7 mouse cellular contexts compared by ENCODE assay signal in the genomic region with DNA sequence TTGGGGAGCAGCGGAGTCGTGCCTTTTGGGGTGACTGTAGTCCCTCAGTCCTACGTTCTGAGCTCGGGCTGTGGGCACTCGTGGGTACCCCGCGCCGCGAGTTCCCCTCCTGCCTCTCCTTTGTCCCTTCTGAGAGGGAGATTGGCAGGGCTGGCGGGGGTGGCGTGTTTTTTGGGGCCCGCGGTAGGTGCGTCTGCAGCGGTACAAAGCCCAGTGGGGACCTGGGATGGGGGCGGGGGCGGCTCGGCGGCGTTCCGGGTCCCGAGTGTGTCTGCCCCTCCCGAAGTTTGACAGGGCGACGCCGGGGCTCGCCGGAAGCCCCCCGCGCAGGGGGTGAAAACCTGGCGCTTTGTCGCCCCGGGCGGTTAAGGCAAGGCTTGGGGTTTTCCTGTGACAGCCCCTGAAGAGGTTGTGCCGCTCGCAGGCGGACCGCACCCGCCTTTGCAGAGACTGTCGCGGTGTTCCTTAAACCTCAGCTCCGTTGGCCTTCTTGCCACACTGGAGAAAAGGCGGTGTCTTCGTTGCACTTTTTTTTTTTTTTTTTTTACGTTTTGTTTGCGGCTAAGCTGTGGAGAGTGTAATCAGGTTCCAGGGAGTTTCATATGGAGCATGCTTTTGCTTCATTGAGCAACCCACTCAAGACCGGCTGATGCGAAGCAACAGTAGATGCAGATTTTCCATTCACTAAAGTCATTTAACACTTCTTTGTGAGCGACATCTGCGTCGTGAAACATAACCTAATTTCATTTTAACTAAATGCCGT. TPM values are rescaled to one million over a fixed set of nuclear protein-coding genes. Genes with fewer than 3 reads are reported as not detected.
DNase-seq lines count a peak whose midpoint lies in the region; ATAC-seq and TF ChIP-seq lines count a peak whose summit lies in the region.

No protein-coding gene starts in this region.

- no peaks in the 10 kb centered on the region for H3K36me3 ChIP-seq in forebrain, postnatal 0 days (ENCODE audit: insufficient read depth)
- H3K36me3 ChIP-seq in hindbrain, embryonic 13.5 days: no peaks in the 10 kb centered on the region
- no peaks in the 10 kb centered on the region for H3K36me3 ChIP-seq in limb, embryonic 11.5 days (ENCODE audit: control insufficient read depth, insufficient read depth, low read length)
- no peaks in the 10 kb centered on the region for H3K36me3 ChIP-seq in midbrain, embryonic 11.5 days (ENCODE audit: control insufficient read depth, insufficient read depth, low read length)

- ATAC-seq in forebrain, postnatal 0 days: peak; percentile 44
- peak; percentile 76 for ATAC-seq in hindbrain, embryonic 13.5 days (ENCODE audit: low FRiP score)
- peak; percentile 44 for ATAC-seq in limb, embryonic 11.5 days (ENCODE audit: insufficient number of reproducible peaks, low FRiP score, low TSS enrichment, low read depth)
- ATAC-seq in midbrain, embryonic 11.5 days (ENCODE audit: low FRiP score): peak; percentile 23

- TF ChIP-seq CTCF in forebrain, postnatal 0 days (IDR thresholded peaks at IDR 0.05; ENCODE audit: low read depth): no peak

- peak overlapping the region; percentile 94 for H3K9ac ChIP-seq in forebrain, postnatal 0 days
- H3K9ac ChIP-seq in hindbrain, embryonic 13.5 days: peak overlapping the region; percentile 98
- H3K9ac ChIP-seq in limb, embryonic 11.5 days (ENCODE audit: low read length): peak overlapping the region; percentile 90
- peak overlapping the region; percentile 91 for H3K9ac ChIP-seq in midbrain, embryonic 11.5 days (ENCODE audit: low read length)

- H3K4me2 ChIP-seq in forebrain, postnatal 0 days (ENCODE audit: low read depth): peak overlapping the region; percentile 67
- peak overlapping the region; percentile 65 for H3K4me2 ChIP-seq in hindbrain, embryonic 13.5 days
- H3K4me2 ChIP-seq in limb, embryonic 11.5 days (ENCODE audit: low read depth, severe bottlenecking): peak overlapping the region; percentile 77
- peak overlapping the region; percentile 69 for H3K4me2 ChIP-seq in midbrain, embryonic 11.5 days

- no peaks in the 10 kb centered on the region for H3K27me3 ChIP-seq in forebrain, postnatal 0 days (ENCODE audit: insufficient read depth, low read length)
- no peaks in the 10 kb centered on the region for H3K27me3 ChIP-seq in hindbrain, embryonic 13.5 days
- H3K27me3 ChIP-seq in limb, embryonic 11.5 days (ENCODE audit: control insufficient read depth, insufficient read depth, low read length): no peaks in the 10 kb centered on the region
- no peaks in the 10 kb centered on the region for H3K27me3 ChIP-seq in midbrain, embryonic 11.5 days (ENCODE audit: control insufficient read depth, insufficient read depth, low read length)

- H3K4me3 ChIP-seq in forebrain, postnatal 0 days (ENCODE audit: low read depth, low read length): peak overlapping the region; percentile 92
- H3K4me3 ChIP-seq in hindbrain, embryonic 13.5 days: peak overlapping the region; percentile 97
- peak overlapping the region; percentile 97 for H3K4me3 ChIP-seq in limb, embryonic 11.5 days (ENCODE audit: low read depth, low read length)
- H3K4me3 ChIP-seq in midbrain, embryonic 11.5 days (ENCODE audit: low read depth, low read length): peak overlapping the region; percentile 90

- peak overlapping the region; percentile 94 for H3K27ac ChIP-seq in forebrain, postnatal 0 days (ENCODE audit: low read depth, low read length)
- peak overlapping the region; percentile 95 for H3K27ac ChIP-seq in hindbrain, embryonic 13.5 days
- peak overlapping the region; percentile 77 for H3K27ac ChIP-seq in limb, embryonic 11.5 days (replicated peaks; ENCODE audit: low read depth, low read length)
- peak overlapping the region; percentile 85 for H3K27ac ChIP-seq in midbrain, embryonic 11.5 days (ENCODE audit: low read depth, low read length)

- peak; percentile 61 for DNase-seq in NIH3T3 (ENCODE audit: low read depth)
- DNase-seq in cerebellum, adult 11 months: peak; percentile 63
- DNase-seq in forebrain, postnatal 0 days: peak; percentile 59
- DNase-seq in limb, embryonic 11.5 days (ENCODE audit: low spot score): peak; percentile 73
- DNase-seq in midbrain, embryonic 11.5 days (ENCODE audit: low spot score, missing footprints): peak; percentile 96
- DNase-seq in spleen, adult 18-20 months: peak; percentile 72 to 76

- no peaks in the 10 kb centered on the region for H3K9me3 ChIP-seq in forebrain, postnatal 0 days (ENCODE audit: low read length)
- H3K9me3 ChIP-seq in hindbrain, embryonic 13.5 days: no peaks in the 10 kb centered on the region
- no peaks in the 10 kb centered on the region for H3K9me3 ChIP-seq in limb, embryonic 11.5 days (ENCODE audit: control insufficient read depth, low read length)
- no peaks in the 10 kb centered on the region for H3K9me3 ChIP-seq in midbrain, embryonic 11.5 days (ENCODE audit: control insufficient read depth, low read length)

- 2% methylated on average over 51 of the region's 52 CpGs for WGBS in forebrain, postnatal 0 days
- WGBS in hindbrain, embryonic 13.5 days: under 1% methylated on average over 52 of the region's 52 CpGs
- under 1% methylated on average over 50 of the region's 52 CpGs for WGBS in limb, embryonic 11.5 days
- WGBS in midbrain, embryonic 11.5 days: under 1% methylated on average over 48 of the region's 52 CpGs

- peaks cover 10% of the 10 kb centered on the region for H3K4me1 ChIP-seq in forebrain, postnatal 0 days (ENCODE audit: insufficient read depth)
- peaks cover 13% of the 10 kb centered on the region for H3K4me1 ChIP-seq in hindbrain, embryonic 13.5 days (replicated peaks)
- 0 out of 2 replicates have a peak, but pooled peaks cover 4% of the 10 kb centered on the region for H3K4me1 ChIP-seq in limb, embryonic 11.5 days (ENCODE audit: control insufficient read depth, insufficient read depth, low read length)
- peaks cover 7% of the 10 kb centered on the region; the same call in 1 of the 2 replicates for H3K4me1 ChIP-seq in midbrain, embryonic 11.5 days (ENCODE audit: control insufficient read depth, insufficient read depth, low read length)

RNA-seq across cellular contexts. Expression of gene Osbpl8, which starts 0.8 kb away (rescaled TPM):
- total RNA-seq in forebrain, postnatal 0 days (2014; rRNA removed): 81.1 and 89.5 TPM in 2 replicates
- 11.7 and 16.6 TPM in 2 replicates for polyA plus RNA-seq in forebrain, postnatal 0 days (2015; fragmentation: Nextera tagmentation; extraction: Ambion mirVana)
- polyA plus RNA-seq in hindbrain, embryonic 13.5 days (2015; fragmentation: Nextera tagmentation; extraction: Ambion mirVana): 17.6 and 17.7 TPM in 2 replicates
- polyA plus RNA-seq in limb, embryonic 11.5 days (2014; fragmentation: Nextera tagmentation; extraction: Ambion mirVana): 9.1 and 10.4 TPM in 2 replicates
- 11.9 and 15.0 TPM in 2 replicates for polyA plus RNA-seq in midbrain, embryonic 11.5 days (2014; fragmentation: Nextera tagmentation; extraction: Ambion mirVana)

Comparison
In these comparisons a context has a peak if more than half of its experiments do, and no peak if none do; other contexts are left out.
1. Peak in every context shown above with its lines: DNase-seq, ATAC-seq, H3K4me3 ChIP-seq and H3K27ac ChIP-seq.
2. ATAC-seq: peak in every context shown above with its lines; median percentile 76 in hindbrain, embryonic 13.5 days; 44 in forebrain, postnatal 0 days; 44 in limb, embryonic 11.5 days; 23 in midbrain, embryonic 11.5 days.